Mouse (Mus musculus) brain, embryonic 14.5 days (tissue): ENCODE measurements at regions not wholly inside any gene's neighbourhood (a gene's known extent, or its start where the extent isn't known, plus 50 kb on each side); places are given as distances from the start of the nearest gene placed in this dataset.

Experiments used
- DNase-seq: peaks from one replicate; pipeline ENCODE4 v3.0.0-alpha.2; 2011; ENCODE audit warnings: low read depth
- CTCF ChIP-seq: fragments of 200-500 bp; IDR thresholded peaks from 2 replicates; pipeline ENCODE4 v1.5.1; 2012; ENCODE audit warnings: inconsistent platforms, mild to moderate bottlenecking, moderate library complexity, borderline replicate concordance; ENCODE audit not compliant: insufficient read depth, insufficient read length; ENCODE audit errors: extremely low read depth
- POLR2A ChIP-seq: fragments of 200-500 bp; IDR thresholded peaks from 2 replicates; pipeline ENCODE4 v1.6.1; 2012; ENCODE audit warnings: mild to moderate bottlenecking, inconsistent platforms, borderline replicate concordance; ENCODE audit not compliant: poor library complexity, insufficient read depth, insufficient read length, severe bottlenecking; ENCODE audit errors: extremely low read depth

GRCm38 (mm10) chr4:27845521-27845920, 967.4 kb upstream of the Epha7 start:
- peak; percentile 52 for DNase-seq
- TF ChIP-seq CTCF: no peak
- TF ChIP-seq POLR2A: no peak

- peak; percentile 47 for DNase-seq
- TF ChIP-seq POLR2A (no peak), CTCF (no peak)
Observed at GRCm38 (mm10) chr4:27846106-27846622, 966.8 kb upstream of the Epha7 start.

DNA sequence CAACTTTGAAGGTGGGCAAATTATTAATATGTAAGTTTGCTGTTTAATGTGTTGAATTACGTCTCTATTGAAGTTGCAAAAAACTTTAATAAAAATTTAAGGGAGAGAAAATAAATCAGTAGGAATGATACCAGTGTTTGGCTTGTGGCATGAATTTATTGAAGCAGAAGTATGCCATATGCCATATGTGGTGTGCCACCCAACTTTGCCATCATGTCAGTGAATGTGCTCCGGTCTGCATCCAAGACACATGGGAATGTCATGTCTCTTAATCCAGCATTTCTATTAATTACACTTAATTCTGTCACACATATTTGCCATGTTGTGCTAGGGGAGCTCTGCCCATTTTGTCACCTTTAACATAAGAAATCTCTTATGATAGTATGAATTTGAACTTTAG, 956.8 kb upstream of the Epha7 start:
- no peak for TF ChIP-seq POLR2A
- TF ChIP-seq CTCF: no peak
- DNase-seq: peak; percentile 41

- DNase-seq: no peak
- no peak for TF ChIP-seq CTCF
- no peak for TF ChIP-seq POLR2A
Observed at GRCm38 (mm10) chr4:27887262-27887954, 925.5 kb upstream of the Epha7 start.

GRCm38 (mm10) chr4:27896396-27896795, 916.5 kb upstream of the Epha7 start:
- TF ChIP-seq POLR2A (no peak), CTCF (no peak)
- DNase-seq: peak; percentile 22

GRCm38 (mm10) chr4:27945351-27945750, 867.6 kb upstream of the Epha7 start:
- DNase-seq: peak; percentile 31

GRCm38 (mm10) chr4:27945768-27946167, 867.2 kb upstream of the Epha7 start:
- DNase-seq: no peak
- no peak for TF ChIP-seq CTCF
- TF ChIP-seq POLR2A: no peak

More at GRCm38 (mm10) chr4:27945351-27945750, 867.6 kb upstream of the Epha7 start:
- TF ChIP-seq POLR2A (no peak), CTCF (no peak)

DNA sequence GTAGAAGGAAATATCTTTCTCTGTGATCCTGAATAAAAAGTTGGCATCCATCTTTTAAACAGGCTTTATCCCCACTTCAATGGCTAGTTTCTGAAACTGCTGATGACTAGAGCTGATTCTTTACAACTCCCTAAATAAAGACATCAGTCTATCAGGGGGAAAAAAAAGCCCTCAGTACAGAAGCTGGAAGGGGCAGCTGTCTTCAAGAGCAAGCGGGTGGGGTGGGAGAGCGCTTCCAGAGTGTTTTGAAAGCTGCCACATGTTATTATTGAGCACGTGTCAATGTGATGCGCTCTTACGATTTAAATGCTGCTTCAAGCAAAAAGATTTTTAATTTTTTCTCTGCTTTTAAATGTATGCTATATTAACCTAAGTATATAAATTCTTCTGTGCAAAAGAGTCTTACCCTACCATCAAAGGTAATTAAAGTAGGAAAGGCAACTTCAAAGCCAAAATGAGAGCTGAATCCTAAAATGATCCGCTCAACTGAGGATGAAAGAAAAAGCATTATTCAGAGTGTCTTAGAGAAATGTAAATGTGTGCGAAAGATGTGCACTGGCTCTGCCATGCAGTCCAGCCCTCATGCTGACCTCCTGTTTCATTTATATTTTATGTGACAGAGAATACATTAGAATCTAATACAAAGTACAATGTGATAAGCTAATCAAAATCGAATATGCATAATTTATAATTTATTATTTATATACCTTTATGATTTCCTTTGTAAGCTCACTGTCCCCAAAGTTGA, 862.8 kb upstream of the Epha7 start:
- TF ChIP-seq POLR2A: no peak
- no peak for TF ChIP-seq CTCF
- peak; percentile 81 for DNase-seq

DNA sequence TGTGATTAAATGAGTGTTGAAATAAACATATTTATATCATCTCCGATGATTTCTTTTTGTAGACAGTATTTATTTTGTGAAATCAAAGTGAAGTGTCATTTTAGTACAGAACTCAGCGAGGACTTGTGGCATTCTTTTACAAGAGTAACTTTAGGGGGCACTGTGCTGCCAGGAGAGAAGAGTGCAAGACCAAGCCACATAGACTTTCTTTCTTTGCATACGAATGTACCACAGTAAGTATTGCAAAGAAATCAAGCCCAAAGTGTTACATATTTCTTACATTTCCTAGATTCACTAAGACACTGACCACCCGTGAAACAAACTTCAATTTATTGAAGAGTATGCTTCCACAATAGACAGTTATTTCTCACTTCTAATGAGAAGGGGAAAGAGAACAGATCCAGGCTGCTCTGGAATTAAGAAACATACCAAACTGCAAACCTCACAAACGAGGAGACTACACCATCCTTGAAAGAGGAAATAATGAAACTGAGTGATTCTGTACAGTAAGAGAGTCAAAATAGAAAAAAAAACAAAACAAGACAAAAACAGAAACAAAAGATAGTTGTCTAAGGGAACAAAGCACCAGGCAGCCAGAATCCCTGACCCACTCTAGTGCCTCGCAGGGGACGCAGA, 847.8 kb upstream of the Epha7 start:
- peak; percentile 86 for DNase-seq
- TF ChIP-seq POLR2A (no peak), CTCF (peak; percentile 55; the same call in 1 of the 2 replicates)

- no peak for TF ChIP-seq CTCF
- no peak for TF ChIP-seq POLR2A
- peak; percentile 47 for DNase-seq
Observed at GRCm38 (mm10) chr4:27970569-27970968, 842.4 kb upstream of the Epha7 start.

DNA sequence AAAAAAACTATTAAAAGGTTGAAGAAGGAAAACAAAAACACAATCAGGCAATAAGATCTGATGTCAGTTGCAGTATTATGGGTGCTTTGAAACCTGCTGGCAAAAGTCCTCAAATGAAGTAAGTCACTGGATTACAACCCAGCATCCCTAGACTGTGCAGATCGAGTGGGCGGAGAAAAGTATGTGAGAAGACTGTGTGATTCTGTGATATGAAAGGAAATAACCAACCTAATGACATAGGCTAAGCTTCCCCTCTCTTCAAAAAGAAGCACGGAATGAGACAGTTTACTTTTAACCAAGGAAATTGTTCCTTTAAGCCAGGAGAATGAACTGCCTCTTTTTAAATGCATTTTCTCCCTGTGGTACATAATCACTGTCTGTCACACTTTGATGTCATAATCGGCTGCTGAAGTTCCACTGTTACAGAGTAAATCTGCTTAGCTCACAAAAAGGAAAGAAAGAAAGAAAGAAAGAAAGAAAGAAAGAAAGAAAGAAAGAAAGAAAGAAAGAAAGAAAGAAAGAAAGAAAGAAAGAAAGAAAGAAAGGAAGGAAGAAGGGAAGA, 833.6 kb upstream of the Epha7 start:
- peak; percentile 63 for DNase-seq
- TF ChIP-seq POLR2A: no peak
- TF ChIP-seq CTCF: no peak

DNA sequence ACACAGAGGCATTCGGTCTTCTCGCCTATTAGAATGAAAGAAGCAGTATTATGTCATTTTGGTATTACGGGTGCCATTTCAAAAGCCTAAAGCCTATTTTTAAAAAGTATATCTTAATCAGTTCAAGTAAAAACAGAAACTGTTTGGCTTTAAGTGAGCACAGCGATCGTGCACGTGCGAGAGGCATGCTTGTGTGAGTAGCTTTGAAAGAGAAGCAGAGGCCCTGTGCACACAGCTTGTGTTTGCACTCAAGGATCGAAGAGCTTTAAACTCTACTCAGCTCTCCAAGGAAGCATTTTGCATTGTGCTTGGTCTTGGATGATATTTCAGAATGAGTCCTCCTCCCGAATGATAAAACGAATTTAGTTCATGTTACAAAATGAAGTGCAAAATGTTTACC, 833.1 kb upstream of the Epha7 start:
- TF ChIP-seq CTCF: no peak
- no peak for TF ChIP-seq POLR2A
- DNase-seq: peak; percentile 73
